Mouse (Mus musculus) erythroblast, embryonic 14.5 days (primary cell): Measurements from ENCODE around the gene BC048403. TPM values are rescaled to one million over a fixed set of nuclear protein-coding genes. Genes with fewer than 3 reads are reported as not detected.
"Not testable (repeated sequence)": the region's sequence is repeated elsewhere in the genome, so short reads cannot be mapped to it uniquely, and the experiment has no call there.

ENCODE experiments used
- H3K27me3 ChIP-seq: 2 replicates; pipeline ENCODE4 v1.6.1; 2012; ENCODE audit warnings: inconsistent platforms; ENCODE audit not compliant: control insufficient read depth
- H3K36me3 ChIP-seq: 2 replicates; pipeline ENCODE4 v1.6.1; 2012; ENCODE audit warnings: mild to moderate bottlenecking, inconsistent platforms; ENCODE audit not compliant: control insufficient read depth
- H3K4me1 ChIP-seq: 2 replicates; pipeline ENCODE4 v1.6.1; 2012; ENCODE audit warnings: inconsistent platforms; ENCODE audit not compliant: control insufficient read depth
- H3K4me3 ChIP-seq: replicated peaks from 2 replicates; pipeline ENCODE3; 2012; ENCODE audit warnings: moderate library complexity, mild to moderate bottlenecking, inconsistent platforms
- H3K9me3 ChIP-seq: 2 replicates; pipeline ENCODE4 v1.6.1; 2012; ENCODE audit warnings: low read length, inconsistent platforms, mixed read lengths; ENCODE audit not compliant: control insufficient read depth
- GATA1 ChIP-seq: IDR thresholded peaks from 2 replicates; pipeline ENCODE4 v1.6.1; 2012; ENCODE audit warnings: low read length, inconsistent platforms, mixed read lengths
- TAL1 ChIP-seq: IDR thresholded peaks from 3 replicates; pipeline ENCODE4 v1.6.1; 2012; ENCODE audit warnings: low read length, inconsistent platforms, mixed read lengths
- polyA plus RNA-seq: library from polyadenylated mRNA; stranded (reverse); fragments of >175 nt; gene quantifications from 2 replicates; pipeline ENCODE4 v1.2.3, GENCODE M21; 2012

The BC048403 gene
- polyA plus RNA-seq, 1 experiment: 0.17 TPM

DNA sequence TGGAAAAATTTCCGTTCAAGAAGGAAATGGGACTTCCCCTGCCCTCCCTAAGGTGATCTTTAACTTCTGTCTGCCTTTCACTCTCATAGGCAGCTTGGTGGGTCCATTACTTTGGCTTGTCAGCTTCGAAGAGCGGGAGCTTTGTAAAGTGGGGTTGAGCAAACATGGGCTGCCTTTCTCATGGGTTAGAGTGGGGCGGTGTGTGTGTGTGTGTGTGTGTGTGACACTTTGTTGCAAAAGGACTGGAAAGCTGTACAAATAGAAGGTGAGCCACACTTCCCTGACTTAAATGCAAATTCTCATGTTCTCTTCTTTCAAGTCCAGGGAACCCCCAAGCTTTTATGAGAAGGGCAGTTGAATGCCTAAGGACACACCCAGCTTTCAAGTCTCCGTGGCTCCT, 14.5 kb downstream of the BC048403 start:
- Histone ChIP-seq H3K4me3 (no peak overlapping the region), H3K4me1 (no peaks in the 10 kb centered on the region), H3K9me3 (no peaks in the 10 kb centered on the region), H3K36me3 (peaks cover 14% of the 10 kb centered on the region), H3K27me3 (no peaks in the 10 kb centered on the region)
- TF ChIP-seq TAL1: no peak
- TF ChIP-seq GATA1: no peak

- Histone ChIP-seq H3K9me3 (no peaks in the 10 kb centered on the region), H3K4me1 (no peaks in the 10 kb centered on the region), H3K4me3 (no peak overlapping the region), H3K27me3 (no peaks in the 10 kb centered on the region), H3K36me3 (peaks cover 6% of the 10 kb centered on the region)
- no peak for TF ChIP-seq TAL1
Measured at GRCm38 (mm10) chr10:121755822-121756221, 16.1 kb downstream of the BC048403 start.

DNA sequence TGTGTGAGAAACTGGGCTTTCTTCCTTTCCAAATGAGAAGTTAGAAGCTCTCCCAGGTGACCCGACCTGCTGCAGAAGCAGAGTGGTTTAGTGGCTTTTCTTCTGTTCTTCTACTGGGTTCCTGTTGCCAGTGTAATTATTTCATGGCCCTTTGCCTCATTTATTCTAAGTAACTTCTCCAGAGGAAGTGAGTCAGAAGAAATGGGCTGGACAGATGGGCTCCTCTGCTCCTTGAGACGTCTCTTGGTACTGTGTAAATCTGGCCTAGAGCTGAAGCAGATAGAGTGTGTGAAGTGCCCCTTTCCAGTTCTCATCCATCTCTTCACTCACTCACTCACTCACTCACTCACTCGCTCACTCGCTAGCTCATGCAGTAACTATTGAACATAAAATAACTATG, 16.9 kb downstream of the BC048403 start:
- no peak overlapping the region for H3K4me3 ChIP-seq
- H3K36me3 ChIP-seq: peaks cover 4% of the 10 kb centered on the region
- H3K9me3 ChIP-seq: no peaks in the 10 kb centered on the region
- TF ChIP-seq GATA1 (no peak), TAL1 (no peak)
- H3K4me1 ChIP-seq: no peaks in the 10 kb centered on the region
- no peaks in the 10 kb centered on the region for H3K27me3 ChIP-seq

DNA sequence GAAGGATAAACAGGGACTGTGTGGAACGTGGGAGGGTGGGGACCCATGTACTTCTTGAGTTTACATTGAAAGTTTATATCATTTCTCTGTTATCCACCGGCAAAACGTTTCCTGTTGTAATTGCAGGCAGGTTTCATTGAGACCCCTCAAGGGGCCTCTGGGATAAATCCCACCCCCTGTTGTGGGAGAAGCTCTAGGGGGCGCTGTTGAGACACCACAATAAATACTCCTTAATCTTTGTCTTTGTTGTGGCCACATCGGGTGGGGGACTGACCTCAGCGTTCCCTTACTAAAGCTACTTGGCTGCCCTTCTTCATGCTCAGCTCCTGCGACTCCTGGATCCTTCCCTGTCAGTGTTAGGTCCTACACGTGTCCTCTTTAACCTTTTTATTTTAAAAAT, 19.4 kb downstream of the BC048403 start:
- no peaks in the 10 kb centered on the region for H3K4me1 ChIP-seq
- no peaks in the 10 kb centered on the region for H3K27me3 ChIP-seq
- H3K36me3 ChIP-seq: no peaks in the 10 kb centered on the region
- no peak overlapping the region for H3K4me3 ChIP-seq
- TF ChIP-seq GATA1 (no peak), TAL1 (no peak)
- no peaks in the 10 kb centered on the region for H3K9me3 ChIP-seq

GRCm38 (mm10) chr10:121762141-121762540, 22.4 kb downstream of the BC048403 start:
- Histone ChIP-seq H3K36me3 (no peaks in the 10 kb centered on the region), H3K4me3 (no peak overlapping the region), H3K4me1 (no peaks in the 10 kb centered on the region), H3K9me3 (no peaks in the 10 kb centered on the region), H3K27me3 (no peaks in the 10 kb centered on the region)
- TF ChIP-seq TAL1 (no peak), GATA1 (no peak)

DNA sequence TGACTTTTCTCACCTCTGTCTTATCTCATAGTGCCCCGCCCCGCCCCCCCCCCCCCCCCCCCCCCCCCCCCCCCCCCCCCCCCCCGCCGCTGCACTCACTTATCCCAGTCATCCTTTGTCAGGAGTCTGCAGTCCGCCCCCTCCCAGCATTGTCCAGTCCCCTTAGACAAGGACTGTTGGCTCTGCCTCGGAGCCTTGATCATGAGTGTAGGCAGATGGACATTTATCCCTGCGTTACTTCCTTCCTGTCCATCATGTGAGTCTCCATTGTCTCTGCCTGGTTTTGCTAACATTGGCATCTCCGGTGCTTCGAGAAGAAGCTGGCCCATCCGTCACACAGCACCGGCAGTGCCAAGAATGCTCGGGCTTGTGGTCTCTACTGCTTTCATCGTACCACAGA, 23.5 kb downstream of the BC048403 start:
- no peaks in the 10 kb centered on the region for H3K4me1 ChIP-seq
- no peak overlapping the region for H3K4me3 ChIP-seq
- H3K27me3 ChIP-seq: no peaks in the 10 kb centered on the region
- H3K9me3 ChIP-seq: no peaks in the 10 kb centered on the region
- TF ChIP-seq TAL1: no peak
- no peak for TF ChIP-seq GATA1
- H3K36me3 ChIP-seq: no peaks in the 10 kb centered on the region

GRCm38 (mm10) chr10:121764469-121765173, 24.9 kb downstream of the BC048403 start:
- Histone ChIP-seq H3K36me3 (no peaks in the 10 kb centered on the region), H3K9me3 (no peaks in the 10 kb centered on the region), H3K4me1 (no peaks in the 10 kb centered on the region), H3K27me3 (no peaks in the 10 kb centered on the region), H3K4me3 (no peak overlapping the region)
- no peak for TF ChIP-seq GATA1
- no peak for TF ChIP-seq TAL1

DNA sequence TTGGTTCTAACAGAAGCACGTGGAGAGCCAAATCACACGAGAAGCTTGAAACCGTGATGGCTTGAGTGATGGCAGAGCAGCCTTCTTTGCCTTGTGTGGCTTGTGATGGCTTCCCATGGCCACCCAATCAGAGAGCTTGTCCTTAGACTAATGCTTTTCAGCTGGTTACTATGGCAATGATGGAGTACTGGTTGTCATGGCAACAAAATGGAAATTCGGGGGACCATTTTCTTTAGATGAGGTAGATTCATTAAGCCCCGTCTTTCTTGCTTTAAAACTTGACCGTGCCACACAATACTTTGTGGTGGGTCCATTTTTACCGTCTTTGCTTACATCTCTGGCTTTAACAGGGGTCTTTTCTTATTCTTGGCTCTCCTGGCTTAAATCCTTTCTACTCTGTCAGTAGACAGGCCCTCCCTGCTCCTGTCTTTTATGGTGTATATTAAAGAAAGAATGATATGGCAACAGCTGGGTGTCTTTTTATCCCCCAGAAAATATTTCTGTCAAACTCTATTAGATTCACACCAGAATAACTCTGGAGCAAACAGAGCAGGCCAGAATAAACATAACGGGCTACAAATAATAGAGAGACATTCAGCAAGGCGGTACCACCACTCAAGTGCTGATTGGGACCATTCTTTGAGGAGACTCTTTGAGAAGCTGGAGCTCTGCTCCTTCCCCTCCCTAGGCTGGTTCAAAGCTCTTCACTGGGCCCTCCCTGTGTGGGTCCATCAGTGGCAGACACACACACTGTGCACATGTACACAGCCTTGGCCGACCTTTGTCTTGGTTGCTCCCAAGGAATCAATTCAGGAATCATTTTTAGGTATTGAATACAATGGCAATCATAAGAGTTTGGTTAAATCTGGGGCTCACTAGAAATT, 25.7 kb downstream of the BC048403 start:
- Histone ChIP-seq H3K27me3 (no peaks in the 10 kb centered on the region), H3K9me3 (no peaks in the 10 kb centered on the region), H3K4me3 (no peak overlapping the region), H3K4me1 (no peaks in the 10 kb centered on the region; the same call in 1 of the 2 replicates), H3K36me3 (no peaks in the 10 kb centered on the region)
- TF ChIP-seq TAL1: no peak
- TF ChIP-seq GATA1: no peak

DNA sequence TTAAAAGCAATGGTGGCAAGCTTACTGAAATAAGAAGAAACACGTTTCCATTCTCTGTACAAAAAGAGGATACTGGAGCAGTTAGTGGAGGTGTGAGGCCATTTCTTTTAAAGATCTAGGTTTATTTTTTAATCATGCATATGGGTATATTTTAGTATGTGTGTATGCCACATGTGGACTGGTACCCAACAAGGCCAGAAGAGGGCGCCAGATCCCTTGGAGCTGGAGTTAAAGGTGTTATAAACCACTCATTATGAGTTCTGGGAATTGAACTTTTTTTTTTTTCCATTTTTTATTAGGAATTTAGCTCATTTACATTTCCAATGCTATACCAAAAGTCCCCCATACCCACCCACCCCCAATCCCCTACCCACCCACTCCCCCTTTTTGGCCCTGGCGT, 27.6 kb downstream of the BC048403 start:
- H3K36me3 ChIP-seq, H3K4me3 ChIP-seq, H3K9me3 ChIP-seq, H3K27me3 ChIP-seq, H3K4me1 ChIP-seq: not testable (repeated sequence)

GRCm38 (mm10) chr10:121769711-121770110, 30.0 kb downstream of the BC048403 start:
- peaks cover 3% of the 10 kb centered on the region for H3K4me1 ChIP-seq
- H3K4me3 ChIP-seq: no peak overlapping the region
- H3K9me3 ChIP-seq: no peaks in the 10 kb centered on the region
- no peaks in the 10 kb centered on the region for H3K27me3 ChIP-seq
- no peaks in the 10 kb centered on the region for H3K36me3 ChIP-seq
- no peak for TF ChIP-seq GATA1
- no peak for TF ChIP-seq TAL1
